Mouse (Mus musculus) A20 (cell line): ENCODE measurements around the gene Mb.

Experiments
- DNase-seq: peaks from one replicate; pipeline ENCODE4 v3.0.0-alpha.2; 2011; ENCODE audit warnings: low read depth, low spot score

Mb gene

GRCm38 (mm10) chr15:77050570-77050969 lies at the start of gene Mb:
Gene Mb (minus strand): TSS chr15:77050670.
- DNase-seq = no peak

- no peak for DNase-seq
Measured at GRCm38 (mm10) chr15:77099756-77100155, 49.3 kb upstream of the Mb start.

- no peak for DNase-seq
Measured at GRCm38 (mm10) chr15:77097358-77097757, 46.9 kb upstream of the Mb start.

- DNase-seq = no peak
Measured at GRCm38 (mm10) chr15:77095216-77095615, 44.7 kb upstream of the Mb start.

- DNase-seq = no peak
Measured at GRCm38 (mm10) chr15:77094431-77094830, 44.0 kb upstream of the Mb start.

GRCm38 (mm10) chr15:77091394-77091793 lies 40.9 kb upstream of the Mb start:
- no peak for DNase-seq

- DNase-seq = no peak
Measured at GRCm38 (mm10) chr15:77090531-77090930, 40.1 kb upstream of the Mb start.

GRCm38 (mm10) chr15:77089249-77089648 lies 38.8 kb upstream of the Mb start:
- DNase-seq = no peak

- no peak for DNase-seq
Measured at GRCm38 (mm10) chr15:77086488-77086887, 36.0 kb upstream of the Mb start.

- DNase-seq = no peak
Measured at GRCm38 (mm10) chr15:77085818-77086217, 35.3 kb upstream of the Mb start.

GRCm38 (mm10) chr15:77081454-77081853 lies 31.0 kb upstream of the Mb start:
- DNase-seq = no peak

GRCm38 (mm10) chr15:77080684-77081254 lies 30.3 kb upstream of the Mb start:
- DNase-seq = no peak

GRCm38 (mm10) chr15:77079890-77080361 lies 29.5 kb upstream of the Mb start:
- DNase-seq = no peak

GRCm38 (mm10) chr15:77079256-77079822 lies 28.9 kb upstream of the Mb start:
- no peak for DNase-seq

- DNase-seq = no peak
Measured at GRCm38 (mm10) chr15:77078786-77079185, 28.3 kb upstream of the Mb start.

GRCm38 (mm10) chr15:77077906-77078305 lies 27.4 kb upstream of the Mb start:
- no peak for DNase-seq

- DNase-seq = no peak
Measured at GRCm38 (mm10) chr15:77076523-77076922, 26.1 kb upstream of the Mb start.

GRCm38 (mm10) chr15:77072556-77073163 lies 22.2 kb upstream of the Mb start:
- no peak for DNase-seq

GRCm38 (mm10) chr15:77071501-77071900 lies 21.0 kb upstream of the Mb start:
- DNase-seq = no peak

GRCm38 (mm10) chr15:77070745-77071268 lies 20.3 kb upstream of the Mb start:
- DNase-seq = no peak

GRCm38 (mm10) chr15:77069019-77069418 lies 18.5 kb upstream of the Mb start:
- no peak for DNase-seq

GRCm38 (mm10) chr15:77068439-77068861 lies 18.0 kb upstream of the Mb start:
- no peak for DNase-seq

- no peak for DNase-seq
Measured at GRCm38 (mm10) chr15:77066233-77066632, 15.8 kb upstream of the Mb start.
